Mouse (Mus musculus) mouse embryonic stem cell (cell line): ENCODE data around the gene Ankrd22.

ENCODE experiments used
- in situ Hi-C, 2 experiments: fragments of 300-500 bp; cut with MboI; formaldehyde crosslinking; loops; 1 replicate in 1 of 2; 3 replicates in 1 of 2; pipeline ENCODE4 v1.14.3; 2019 to 2020; ENCODE audit warnings: low sequenced_read_pairs in 2 of 2, low pct_unique_long_range_greater_than_20kb in 1 of 2, mixed read lengths in 1 of 2; ENCODE audit not compliant: unreplicated experiment in 1 of 2

Ankrd22 gene

GRCm38 (mm10) chr19:34119653-34120052 lies 46.2 kb downstream of the Ankrd22 start:
- in situ Hi-C loops, result no loop called here

- in situ Hi-C loops, result no loop called here
Observed at GRCm38 (mm10) chr19:34119102-34119501, 46.8 kb downstream of the Ankrd22 start.

- in situ Hi-C loops, result no loop called here
Observed at GRCm38 (mm10) chr19:34104841-34105240, 61.0 kb downstream of the Ankrd22 start.

GRCm38 (mm10) chr19:34101888-34102287 lies 64.0 kb downstream of the Ankrd22 start:
- in situ Hi-C loops, result no loop called here

- in situ Hi-C loops, result no loop called here
Observed at GRCm38 (mm10) chr19:34100633-34101032, 65.2 kb downstream of the Ankrd22 start, which contains the start of gene Lipm. Lipm (plus strand) TSS chr19:34100933.

- in situ Hi-C loops, result no loop called here
Observed at GRCm38 (mm10) chr19:34096228-34096627, 69.6 kb downstream of the Ankrd22 start.

GRCm38 (mm10) chr19:34095381-34095780 lies 70.5 kb downstream of the Ankrd22 start:
- in situ Hi-C loops, result no loop called here

GRCm38 (mm10) chr19:34089011-34089680 lies 76.7 kb downstream of the Ankrd22 start:
- in situ Hi-C loops, result no loop called here

- in situ Hi-C loops, result no loop called here
Observed at GRCm38 (mm10) chr19:34078130-34078529, 87.7 kb downstream of the Ankrd22 start.

GRCm38 (mm10) chr19:34074239-34074638 lies 91.6 kb downstream of the Ankrd22 start:
- in situ Hi-C loops, result no loop called here
